Mouse (Mus musculus): ENCODE data around the gene Inmt.

The Inmt gene

GRCm38 (mm10) chr6:55169818-55170217, 5.0 kb downstream of the Inmt start:
- DNase-seq (ENCODE audit: low read depth), result no peak

GRCm38 (mm10) chr6:55166777-55167463, 7.9 kb downstream of the Inmt start:
- DNase-seq (ENCODE audit: low read depth), result peak; percentile 91

GRCm38 (mm10) chr6:55163046-55163584, 11.7 kb downstream of the Inmt start:
- DNase-seq (ENCODE audit: low read depth), result no peak

GRCm38 (mm10) chr6:55161311-55161761, 13.5 kb downstream of the Inmt start:
- peak; percentile 65 for DNase-seq (ENCODE audit: low read depth)

- DNase-seq (ENCODE audit: low read depth), result no peak
These were observed 15.6 kb downstream of the Inmt start for GRCm38 (mm10) chr6:55159256-55159655.

GRCm38 (mm10) chr6:55152226-55152625, 22.6 kb downstream of the Inmt start:
- no peak for DNase-seq (ENCODE audit: low read depth)

GRCm38 (mm10) chr6:55146138-55146537, 28.7 kb downstream of the Inmt start:
- peak; percentile 9 for DNase-seq (ENCODE audit: low read depth)

GRCm38 (mm10) chr6:55145285-55145684, 29.6 kb downstream of the Inmt start:
- no peak for DNase-seq (ENCODE audit: low read depth)

- no peak for DNase-seq (ENCODE audit: low read depth)
These were observed 36.5 kb downstream of the Inmt start for GRCm38 (mm10) chr6:55138343-55138742.

- DNase-seq (ENCODE audit: low read depth), result no peak
These were observed 41.4 kb downstream of the Inmt start for GRCm38 (mm10) chr6:55133425-55133824.

GRCm38 (mm10) chr6:55132794-55133193, 42.0 kb downstream of the Inmt start, which contains the start of gene Crhr2:
Gene Crhr2 (minus strand): TSS chr6:55133016.
- DNase-seq (ENCODE audit: low read depth), result no peak

- no peak for DNase-seq (ENCODE audit: low read depth)
These were observed 43.5 kb downstream of the Inmt start for GRCm38 (mm10) chr6:55131301-55131700.

- peak; percentile 44 for DNase-seq (ENCODE audit: low read depth)
These were observed 44.2 kb downstream of the Inmt start for GRCm38 (mm10) chr6:55130631-55131030.

GRCm38 (mm10) chr6:55128391-55128790, 46.5 kb downstream of the Inmt start:
- no peak for DNase-seq (ENCODE audit: low read depth)

GRCm38 (mm10) chr6:55126576-55126975, 48.3 kb downstream of the Inmt start:
- DNase-seq (ENCODE audit: low read depth), result no peak

GRCm38 (mm10) chr6:55123056-55123455, 51.8 kb downstream of the Inmt start:
- DNase-seq (ENCODE audit: low read depth), result peak; percentile 73
